Mouse (Mus musculus): Measurements from ENCODE around the gene Gprin3.

GRCm38 (mm10) chr6:59419264-59419663, 6.8 kb downstream of the Gprin3 start:
- TF ChIP-seq CTCF (IDR thresholded peaks at IDR 0.05; ENCODE audit: control insufficient read depth, insufficient read depth, insufficient replicate concordance, low read depth, low read length) (no peak), POLR2A (IDR thresholded peaks at IDR 0.05; ENCODE audit: control insufficient read depth, low read depth, low read length) (no peak)
